Mouse (Mus musculus): ENCODE data around the gene Hmgcll1.
A peak's percentile ranks its signal among the peaks of the same experiment; 100 is the strongest.

Gene Hmgcll1

DNA sequence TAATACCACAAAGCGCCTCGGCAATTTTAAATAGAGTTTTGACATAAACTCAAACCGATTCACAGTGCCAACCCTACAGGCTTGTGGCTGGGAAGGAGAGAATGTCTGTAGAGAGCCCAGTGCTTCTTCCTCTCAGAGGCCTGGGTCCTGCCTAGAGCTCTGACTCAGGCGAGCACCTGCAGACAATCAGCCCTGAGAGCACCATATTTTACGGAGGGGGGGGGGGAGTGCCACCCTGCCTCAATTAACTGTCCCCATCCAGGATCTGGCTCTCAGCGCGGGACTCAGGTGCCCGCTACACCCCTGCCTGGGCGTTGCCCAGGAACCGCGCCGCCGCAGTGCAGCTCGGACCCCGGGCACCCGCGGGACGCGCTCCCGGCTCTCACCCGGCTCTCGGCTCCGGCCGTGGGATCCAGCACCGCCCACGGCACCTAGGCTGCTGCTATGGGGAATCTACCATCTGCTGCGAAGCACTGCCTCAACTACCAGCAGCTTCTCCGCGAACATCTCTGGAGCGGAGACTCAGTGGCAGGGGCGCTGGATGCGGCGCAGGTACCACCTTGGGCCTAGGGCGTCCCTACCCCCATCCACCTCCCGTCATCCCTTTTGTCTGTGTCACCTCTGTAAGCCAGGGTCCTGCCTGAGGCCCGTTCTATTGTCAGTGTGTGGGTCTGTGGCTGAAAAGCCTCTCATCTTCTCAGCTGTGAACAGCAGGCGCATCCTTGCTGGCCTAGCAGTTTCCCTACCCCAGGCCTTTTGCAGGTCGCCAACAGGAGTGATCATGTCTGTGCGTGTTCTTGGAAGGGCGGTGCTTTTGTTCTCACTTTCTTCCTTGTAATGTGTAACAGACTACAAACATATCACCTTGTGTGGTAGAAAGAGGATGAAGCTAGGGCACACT is at the start of gene Hmgcll1:
TSS of gene Hmgcll1 (plus strand) at position 225 of the 901 bp plus-strand sequence.
- DNase-seq: peak; percentile 73 to 84

DNA sequence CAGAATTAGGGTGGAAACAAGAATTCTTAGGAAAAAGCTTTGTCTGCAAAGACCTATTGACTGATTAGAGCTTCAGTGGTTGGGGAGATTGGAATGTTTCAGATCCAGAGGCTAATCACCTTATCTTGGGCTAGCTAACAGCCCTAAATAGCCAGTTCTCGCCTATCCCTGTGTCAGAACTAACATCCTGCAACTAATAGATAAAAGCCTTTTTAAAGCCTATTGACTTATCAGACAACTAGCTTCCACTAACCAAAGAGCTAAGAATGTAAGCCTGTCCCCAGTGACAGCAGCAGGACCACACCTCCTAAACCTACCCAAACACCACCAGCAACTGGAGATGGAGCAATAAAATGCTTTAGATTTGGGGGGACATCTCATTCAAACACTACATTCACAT is 34.6 kb upstream of the Hmgcll1 start:
- no peak for DNase-seq

DNA sequence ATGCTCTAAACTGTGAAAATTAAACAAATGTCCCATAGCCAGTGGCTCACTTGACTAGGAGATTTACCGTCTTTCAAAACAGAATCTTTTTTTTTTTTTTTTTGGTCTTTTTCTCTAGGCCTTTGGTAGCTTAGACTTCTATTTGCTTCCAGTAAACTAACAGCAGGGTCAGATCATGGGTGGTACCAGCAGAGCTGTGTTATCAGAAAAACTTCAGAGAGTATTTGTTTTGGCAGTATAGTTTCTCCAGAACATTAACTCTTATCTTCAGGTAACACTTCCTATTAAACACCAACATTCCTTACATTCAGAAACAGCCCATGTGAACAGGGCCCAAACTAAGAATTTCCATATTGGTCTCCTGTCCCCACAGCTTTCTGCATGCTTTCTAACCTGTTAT is 33.5 kb upstream of the Hmgcll1 start:
- no peak for DNase-seq

DNA sequence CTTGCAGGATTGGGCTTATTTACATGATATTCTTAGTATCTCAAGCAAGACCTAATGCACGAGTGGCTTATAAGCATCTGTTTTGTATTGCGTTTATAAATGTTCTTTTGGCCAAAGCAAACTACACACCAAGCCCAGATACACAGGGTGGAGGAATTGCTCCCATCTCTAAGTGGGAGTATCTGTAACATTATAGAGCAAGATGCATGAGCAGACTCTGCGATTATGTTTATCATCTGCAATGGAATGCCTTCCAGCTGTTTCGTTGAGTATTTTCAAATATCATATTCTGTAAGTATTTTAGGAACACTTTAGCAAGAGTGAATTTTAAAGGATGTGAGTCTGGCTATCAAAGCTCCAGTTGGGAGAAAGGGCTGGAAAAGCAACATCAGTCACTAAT is 25.2 kb upstream of the Hmgcll1 start:
- no peak for DNase-seq

DNA sequence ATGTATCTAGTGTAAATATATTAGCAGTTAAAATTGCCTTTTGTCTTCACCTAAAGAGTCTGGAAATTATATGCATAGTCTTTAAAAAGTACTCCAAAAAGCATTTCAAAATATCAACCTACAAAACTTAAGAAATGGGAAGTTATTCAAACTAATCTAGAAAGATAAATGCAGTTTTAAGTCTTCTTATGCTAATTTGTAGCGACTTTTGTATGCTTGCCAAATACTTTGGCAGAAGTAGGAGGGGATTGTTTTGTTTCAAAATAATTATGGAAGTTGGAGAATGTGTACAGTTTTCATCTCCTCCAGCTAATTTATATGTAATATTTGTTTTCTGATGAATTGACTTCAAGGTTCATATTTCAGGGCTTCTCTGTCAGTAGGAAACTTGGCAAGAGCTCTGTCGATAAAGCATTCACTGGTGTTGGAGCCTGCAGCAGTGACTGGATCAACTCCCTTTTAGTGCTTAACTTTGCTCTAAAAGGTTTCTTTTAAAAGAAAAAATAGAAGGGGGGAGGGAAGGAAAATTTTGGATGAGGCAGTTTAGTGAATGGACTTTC is 15.8 kb upstream of the Hmgcll1 start:
- DNase-seq: no peak

DNA sequence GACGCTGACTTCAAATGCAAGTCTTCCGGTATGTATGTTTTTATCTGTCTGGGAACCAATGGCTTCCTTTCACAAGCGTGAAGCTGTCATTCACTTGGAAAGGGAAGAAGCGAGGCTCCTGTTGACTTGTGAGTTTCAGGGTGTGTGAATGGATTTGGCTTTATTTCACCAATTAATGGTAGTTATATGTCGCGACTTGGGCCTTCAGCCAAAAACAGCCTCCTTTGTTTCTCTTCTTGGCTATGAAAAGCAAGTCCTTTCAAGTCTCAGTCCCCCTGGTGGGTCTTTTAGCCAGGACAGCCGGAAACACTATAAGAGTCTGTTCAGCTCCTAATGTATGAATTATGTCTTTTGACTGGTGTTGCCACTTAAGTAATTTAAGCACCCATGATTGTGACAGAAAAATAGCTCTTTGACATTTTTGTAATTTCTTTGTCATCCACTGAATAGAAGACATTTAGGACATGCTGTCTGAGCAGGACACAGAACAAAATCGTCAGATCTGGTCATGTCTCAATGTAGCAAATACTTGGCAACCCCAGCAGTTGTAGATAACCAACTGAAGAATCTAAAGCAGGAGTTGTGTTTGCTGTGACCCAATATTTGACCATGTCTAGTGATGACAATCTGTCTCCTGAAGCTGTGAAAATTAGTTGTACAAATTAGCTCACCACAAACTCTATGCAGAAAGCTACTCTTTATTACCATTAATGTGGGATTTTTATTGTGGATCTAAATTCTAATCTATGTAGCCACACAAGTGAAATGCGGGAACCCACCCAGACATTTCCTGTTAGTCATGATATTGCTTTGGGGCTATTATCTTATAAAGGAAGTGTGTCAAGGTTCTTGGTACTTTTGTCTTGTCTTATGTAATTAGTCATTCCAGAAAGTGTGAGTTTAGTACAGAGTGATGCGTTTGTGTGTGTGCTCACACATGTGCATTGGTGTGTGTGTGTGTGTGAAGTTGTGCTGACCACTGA is 13.5 kb upstream of the Hmgcll1 start:
- no peak for DNase-seq

DNA sequence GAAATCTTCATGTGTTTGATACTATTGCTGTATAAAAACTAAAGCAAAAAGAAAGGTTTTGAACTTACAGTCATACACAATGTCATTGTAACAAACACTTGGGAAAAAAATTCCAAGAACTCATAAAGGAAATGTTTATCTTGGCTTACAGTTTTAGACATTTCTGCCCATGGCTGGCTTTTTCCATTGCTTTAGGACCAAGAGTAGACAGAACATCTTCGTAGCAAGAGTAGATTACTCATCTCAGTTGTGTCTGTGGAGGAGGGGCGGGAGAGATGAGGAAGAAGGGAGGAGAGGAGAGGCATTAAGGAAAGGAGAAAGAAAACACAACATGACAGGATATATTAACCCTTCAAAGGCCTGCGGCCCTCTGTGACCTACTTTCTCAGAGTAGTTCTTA is 11.6 kb upstream of the Hmgcll1 start:
- no peak for DNase-seq

DNA sequence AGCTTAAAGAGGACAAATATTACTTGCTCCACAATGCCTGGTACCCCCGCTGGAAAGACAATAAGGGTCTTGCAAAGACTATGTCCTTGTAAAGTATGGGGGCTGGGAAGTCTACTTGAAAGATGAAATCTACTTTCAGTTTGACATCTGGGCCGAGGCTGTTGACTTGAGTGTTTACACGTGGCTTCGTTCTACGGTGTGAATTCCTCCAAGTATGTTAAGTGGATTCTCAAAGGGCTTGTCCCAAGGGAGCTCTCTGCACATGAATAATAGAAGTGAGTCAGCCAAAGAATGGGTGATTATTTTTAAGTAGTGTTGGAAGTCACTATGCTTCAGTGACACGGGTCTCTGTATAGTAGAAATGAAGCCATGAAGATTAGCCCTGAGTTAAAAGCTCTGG is 11.0 kb upstream of the Hmgcll1 start:
- no peak for DNase-seq

DNA sequence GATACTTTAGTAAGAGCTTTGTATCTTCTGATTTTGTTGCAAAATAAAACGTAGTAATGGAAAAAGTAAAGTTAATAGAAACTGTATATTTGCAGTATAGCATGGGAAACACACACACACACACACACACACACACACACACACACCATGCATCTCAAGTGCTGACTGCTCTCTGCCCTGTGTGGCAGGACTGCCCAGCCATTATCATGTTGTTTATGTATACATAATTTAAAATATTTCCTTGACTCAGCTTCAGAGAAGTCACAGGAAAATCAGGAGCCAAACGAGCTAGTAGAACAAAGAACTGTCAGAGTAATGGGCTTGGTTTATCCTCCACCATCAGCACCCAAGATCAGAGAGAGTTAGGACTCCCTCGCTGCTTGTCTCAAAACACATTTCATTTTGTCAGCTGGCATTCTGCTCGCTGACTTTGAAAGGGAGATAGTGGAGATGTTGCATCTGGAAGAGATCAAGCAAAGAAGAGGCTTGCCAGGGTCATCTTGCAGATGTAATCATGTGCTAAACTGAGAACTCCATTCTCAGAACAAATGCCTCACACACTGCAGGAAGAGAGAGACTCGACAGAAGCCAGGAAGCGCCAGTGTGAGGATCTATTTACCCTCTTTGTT is 7.2 kb upstream of the Hmgcll1 start:
- no peak for DNase-seq

DNA sequence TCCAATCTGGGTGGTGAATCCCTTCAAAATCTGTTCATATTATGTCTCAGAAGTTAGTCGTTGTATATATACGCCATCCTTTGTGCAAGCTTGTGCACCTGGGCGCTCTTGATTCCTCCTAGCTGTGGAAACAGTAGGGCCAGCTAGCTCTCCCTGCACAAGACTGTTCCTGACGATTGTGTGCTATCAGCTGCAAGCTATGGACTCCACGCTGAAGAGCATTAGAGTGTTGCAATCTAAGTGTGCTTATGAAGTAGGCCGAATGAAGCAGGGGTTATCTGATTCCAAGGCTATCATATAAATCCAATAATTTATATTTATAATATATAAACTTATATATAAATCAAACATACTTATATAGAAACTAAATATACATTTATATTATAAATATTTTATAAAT is 866 bp upstream of the Hmgcll1 start:
- peak; percentile 26 to 31 for DNase-seq

DNA sequence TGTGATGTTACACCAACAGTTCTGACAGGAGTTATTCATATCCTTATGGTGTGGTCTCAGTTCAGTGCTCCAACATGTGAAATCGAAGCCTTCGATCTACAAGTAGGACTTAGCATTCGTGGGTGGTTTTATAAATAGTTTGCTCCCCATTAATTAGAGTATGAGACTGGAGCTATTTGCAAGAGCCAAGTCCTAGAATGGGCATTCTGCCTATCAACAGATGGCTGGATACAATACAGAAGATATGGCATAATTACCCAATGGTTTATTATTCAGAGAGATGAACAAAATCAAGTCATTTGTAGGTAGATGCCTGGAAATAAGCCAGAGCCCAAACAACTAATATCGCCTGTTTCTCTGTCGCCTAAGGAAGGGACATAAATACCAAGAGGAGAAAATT is 1.3 kb downstream of the Hmgcll1 start:
- peak; percentile 53 to 61 for DNase-seq

DNA sequence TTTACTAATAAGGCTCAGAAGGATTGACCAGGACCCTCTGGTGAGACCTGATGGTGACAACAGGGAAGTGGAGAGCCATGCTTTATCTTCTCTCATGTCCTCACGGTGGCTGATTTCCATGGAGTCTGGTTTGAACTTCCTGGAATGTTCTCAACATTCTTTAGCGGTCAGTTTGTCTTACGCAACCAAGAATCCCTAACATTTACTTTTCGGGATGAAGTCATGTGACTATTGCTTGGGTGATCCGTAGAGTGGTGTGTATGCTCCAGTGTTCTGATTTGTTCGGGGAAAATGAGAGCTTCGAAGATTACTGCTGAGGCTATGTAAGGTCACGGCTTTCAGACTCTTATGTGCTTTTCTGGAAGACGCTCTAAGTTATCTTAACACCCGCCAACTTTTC is 1.9 kb downstream of the Hmgcll1 start:
- no peak for DNase-seq

DNA sequence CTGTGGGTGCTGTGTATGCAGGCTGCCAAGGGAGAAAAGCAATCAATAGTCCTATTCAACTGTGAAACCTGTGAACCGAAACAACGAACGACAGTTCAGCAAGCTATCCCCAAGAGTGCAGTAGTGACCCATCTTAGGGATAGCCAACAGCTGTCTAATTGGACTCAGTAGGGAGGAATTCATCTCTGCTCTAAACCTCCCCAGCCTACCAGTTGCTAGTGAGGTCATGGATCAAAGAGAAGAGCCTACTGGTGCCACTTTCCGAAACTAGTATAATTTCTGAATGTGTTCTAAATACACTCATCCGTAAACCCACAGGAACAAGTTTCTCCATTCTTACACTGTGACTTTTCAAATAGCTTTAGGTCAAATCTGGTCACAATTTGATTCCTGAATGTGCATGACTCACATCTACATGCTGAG is 8.9 kb downstream of the Hmgcll1 start:
- DNase-seq: no peak

DNA sequence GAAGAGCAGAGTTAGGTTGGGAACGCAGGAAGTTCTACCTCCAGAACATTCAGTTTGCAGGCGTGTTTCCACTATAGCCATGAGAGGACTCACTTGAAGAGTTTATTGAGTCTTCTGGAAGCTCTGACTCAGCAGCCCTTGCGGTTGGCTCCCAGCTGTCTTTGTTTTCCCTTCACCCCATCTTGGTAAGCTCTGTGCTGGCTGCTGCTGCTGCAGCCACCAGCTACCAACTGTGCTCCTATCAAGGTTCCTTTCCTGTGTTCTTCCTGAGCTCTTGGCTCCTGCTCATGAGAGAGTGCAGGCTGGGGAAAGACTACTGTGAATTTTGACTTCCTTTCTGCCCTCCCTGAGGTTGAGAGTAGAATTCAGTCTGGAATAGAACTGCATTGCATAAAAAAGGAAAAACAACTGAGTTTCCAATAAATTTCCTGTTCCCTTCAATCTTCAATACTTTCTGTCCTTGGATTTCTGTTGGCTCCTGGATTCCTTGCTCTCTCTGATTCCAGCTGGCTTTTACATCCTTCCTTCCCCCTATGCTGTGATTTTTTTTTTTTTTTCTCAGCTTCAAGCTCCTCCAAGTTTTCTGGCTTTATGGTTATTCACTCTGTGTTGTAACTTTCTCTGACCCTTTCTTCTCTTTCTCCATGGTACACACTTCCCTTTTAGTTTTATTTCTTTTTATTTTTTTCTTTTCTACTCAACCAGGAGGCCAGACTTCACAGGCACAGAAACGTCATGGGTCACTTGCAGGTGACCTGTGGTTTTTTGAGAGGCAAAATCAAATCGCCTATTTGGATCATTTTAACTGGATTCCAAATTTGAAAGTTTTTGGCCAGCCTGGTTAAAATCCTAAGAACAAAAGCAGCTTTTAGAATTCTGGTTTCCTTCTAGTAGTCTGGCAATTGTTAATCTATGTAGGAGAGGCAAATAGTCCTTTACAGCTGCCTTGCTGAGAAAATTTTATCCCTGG is 9.9 kb downstream of the Hmgcll1 start:
- DNase-seq: peak; percentile 33 to 38

DNA sequence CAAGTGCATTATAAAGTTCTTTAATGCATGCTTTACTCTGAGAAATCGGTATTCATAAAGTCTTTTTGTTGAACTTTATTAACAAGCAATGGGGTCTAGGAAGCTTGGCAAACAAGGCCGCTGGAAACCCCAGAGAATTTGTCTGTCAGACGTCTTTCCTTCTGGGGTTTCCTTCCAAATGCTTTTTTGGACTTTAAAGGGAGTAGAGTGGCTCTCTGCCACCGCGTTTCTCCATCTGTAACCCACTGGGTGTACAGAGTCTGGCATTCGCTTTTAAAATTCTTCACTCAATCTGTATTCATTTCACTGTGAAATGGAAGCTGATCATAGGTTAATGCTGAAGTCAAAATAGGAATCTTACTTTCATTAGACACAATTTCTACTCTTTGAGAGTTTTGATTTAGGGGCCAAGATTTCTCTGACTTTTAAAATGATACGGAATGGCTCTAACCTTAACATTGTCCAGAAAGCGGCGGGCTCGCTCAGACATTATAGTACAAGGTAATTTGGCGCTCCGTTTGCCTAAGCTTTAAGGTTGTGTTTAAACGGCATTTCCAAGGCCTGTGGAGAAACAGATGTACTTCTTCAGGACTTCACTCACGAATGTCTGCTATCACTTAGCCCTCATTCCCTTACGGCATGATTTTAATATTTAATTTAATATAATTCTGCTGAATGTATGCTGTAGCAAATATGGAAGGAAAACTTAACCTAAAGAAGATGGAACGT is 15.0 kb downstream of the Hmgcll1 start:
- peak; percentile 38 to 43 for DNase-seq

DNA sequence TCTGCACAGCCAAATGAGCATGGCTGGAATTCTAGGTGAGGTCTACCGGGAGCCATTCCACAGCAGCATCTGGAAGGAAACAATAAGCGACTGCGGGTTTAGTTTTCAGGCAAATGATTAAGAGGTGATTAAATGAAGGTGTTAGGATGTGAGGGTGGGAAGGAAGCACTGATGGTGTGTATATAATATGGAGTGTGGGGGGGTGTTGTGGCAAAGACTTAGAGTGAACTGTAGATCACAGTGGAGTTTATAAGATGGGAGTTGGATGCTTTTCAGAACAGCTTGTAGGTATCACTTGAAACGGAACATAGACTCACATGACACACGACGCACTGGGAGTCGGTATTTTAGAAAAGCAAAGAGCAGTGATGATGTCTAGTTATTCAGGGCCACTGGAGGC is 20.4 kb downstream of the Hmgcll1 start:
- DNase-seq: no peak

DNA sequence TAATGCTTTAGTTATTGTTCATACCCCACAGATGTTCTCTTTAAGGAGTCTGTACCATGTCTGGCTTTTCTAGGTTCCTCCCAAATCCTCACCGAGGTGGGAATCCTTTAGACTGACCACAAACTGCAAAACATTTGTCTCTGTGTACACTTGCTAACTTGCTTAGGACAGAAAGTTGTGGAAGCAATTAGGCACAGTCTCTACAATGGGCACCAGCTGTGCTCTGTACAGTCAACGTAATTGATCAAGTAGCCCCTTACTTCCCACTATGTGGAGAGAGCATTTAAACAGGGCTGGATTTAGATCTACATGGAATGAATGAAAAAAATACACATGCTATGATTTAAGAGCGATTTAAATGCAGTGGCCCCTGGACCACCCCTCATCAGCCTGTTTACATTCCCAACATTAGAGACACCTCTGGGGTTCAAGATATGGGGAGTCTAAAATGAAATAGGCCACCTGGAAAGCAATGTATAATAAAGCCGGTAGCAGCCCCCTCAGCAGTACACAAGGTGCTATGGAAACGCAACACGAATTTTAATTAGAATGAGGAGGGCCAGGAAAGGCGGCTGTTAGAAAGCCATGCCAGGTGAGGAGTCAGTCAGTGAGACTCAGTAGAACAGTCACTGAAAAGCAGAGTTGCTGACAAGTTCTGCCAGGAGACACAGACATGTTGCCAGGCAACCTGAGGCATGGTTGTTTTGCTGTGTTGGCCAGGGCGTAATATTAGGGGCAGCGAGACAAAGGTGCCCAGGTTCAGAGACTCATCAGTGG is 23.9 kb downstream of the Hmgcll1 start:
- DNase-seq: no peak

DNA sequence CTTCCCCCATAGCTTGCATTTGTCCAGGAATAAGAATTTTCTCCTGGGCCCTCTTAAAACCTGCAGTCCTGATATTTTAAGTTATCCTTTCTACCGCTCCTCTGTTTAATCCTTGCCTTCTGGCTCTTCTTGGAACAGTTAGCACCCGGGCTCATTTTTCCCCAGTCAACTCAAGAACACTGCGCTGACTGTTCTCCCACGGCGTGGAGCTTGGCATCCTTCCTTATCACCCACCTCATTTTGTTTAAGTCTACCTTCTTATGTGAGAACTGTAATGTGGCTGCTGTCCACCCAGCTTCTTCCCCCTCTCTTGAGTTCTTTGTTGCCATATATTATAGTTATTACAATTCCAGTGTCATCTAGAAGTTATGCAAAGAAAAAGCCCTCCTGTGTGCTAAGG is 25.1 kb downstream of the Hmgcll1 start:
- DNase-seq: no peak

DNA sequence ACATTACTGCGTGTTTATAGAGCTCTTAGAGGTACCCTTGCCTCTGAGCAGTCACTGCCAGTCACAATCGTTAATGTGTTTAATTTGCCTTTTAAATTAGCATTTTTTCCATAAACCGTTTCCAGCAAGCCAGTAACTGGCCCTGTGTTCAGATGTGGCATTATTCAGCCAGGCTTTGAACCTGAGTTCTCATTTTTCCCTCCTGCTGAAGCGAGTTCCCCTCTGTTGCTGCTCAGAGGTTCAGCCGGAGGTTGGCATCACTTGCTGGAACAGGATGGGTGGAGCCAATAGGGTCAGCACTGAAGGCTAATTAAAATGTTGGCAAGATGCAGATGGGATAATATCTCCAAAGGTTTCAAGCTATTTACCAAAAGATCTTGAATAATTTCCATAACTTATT is 28.7 kb downstream of the Hmgcll1 start:
- DNase-seq: no peak

DNA sequence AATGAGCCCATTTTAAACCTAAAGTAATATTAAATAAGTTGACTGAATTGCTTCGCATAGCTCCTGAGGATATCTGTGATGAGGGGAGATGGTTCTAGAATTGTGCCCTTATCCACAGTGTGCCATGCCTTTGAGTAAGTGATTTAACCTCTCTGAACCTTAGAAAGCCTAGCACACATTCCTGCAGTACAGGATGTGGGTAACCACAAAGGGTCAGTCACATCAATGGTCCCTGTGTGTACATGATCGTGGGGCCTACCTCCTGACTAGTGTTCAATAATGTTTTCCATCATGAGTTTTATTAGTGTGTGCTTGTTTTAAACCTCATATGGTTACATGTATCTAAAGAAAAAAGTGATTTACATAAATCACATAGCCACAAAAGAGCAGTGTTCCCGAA is 46.3 kb downstream of the Hmgcll1 start:
- DNase-seq: no peak
